In genomic region chr1:174171537-174171936, GRCm38 (mm10) we compare ENCODE assay signal across 13 mouse cellular contexts. TPM values are rescaled to one million over a fixed set of nuclear protein-coding genes. Genes with fewer than 3 reads are reported as not detected.
DNase-seq lines count a peak whose midpoint lies in the region; ATAC-seq and TF ChIP-seq lines count a peak whose summit lies in the region.
"Had no signal": no experiment of that assay in that cellular context is flagged by ENCODE, and none has a peak within 500 bp of the region (broad histone marks: within the 10 kb centered on the region; RNA-seq: fewer than 3 reads in every experiment).

No protein-coding gene starts in this region.

- peak overlapping the region; percentile 95 for H3K4me2 ChIP-seq in liver, embryonic 14.5 days (ENCODE audit: low read depth)

- peaks cover 24% of the 10 kb centered on the region for H3K4me1 ChIP-seq in G1E (ENCODE audit: insufficient read depth, low read depth, low read length)
- H3K4me1 ChIP-seq in heart, adult 2 months (ENCODE audit: control insufficient read depth, insufficient read depth, low read length), result no peaks in the 10 kb centered on the region
- peaks cover 21 to 24% of the 10 kb centered on the region in 2 experiments for H3K4me1 ChIP-seq in liver, embryonic 14.5 days (replicated peaks; ENCODE audit: control insufficient read depth in 2 of 2, insufficient read depth in 2 of 2, low read length in 1 of 2)

- intact Hi-C loops in heart, adult 2 months (cut with DNase I), result no loop called here

- TF ChIP-seq EP300 in heart, adult 2 months (IDR thresholded peaks at IDR 0.05; ENCODE audit: insufficient read depth, low read depth, low read length), result no peak
- peak; percentile 97 for TF ChIP-seq EP300 in liver, embryonic 14.5 days (IDR thresholded peaks at IDR 0.05; ENCODE audit: low read depth)

- H3K9me3 ChIP-seq in G1E (replicated peaks), result no peaks in the 10 kb centered on the region
- no peaks in the 10 kb centered on the region for H3K9me3 ChIP-seq in liver, embryonic 14.5 days (ENCODE audit: control insufficient read depth, low read length)

- 26% methylated on average over 2 of the region's 2 CpGs for WGBS in heart, adult 2 months
- WGBS in liver, embryonic 14.5 days (ENCODE audit: insufficient replicate concordance), result 7% methylated on average over 2 of the region's 2 CpGs

- H3K36me3 ChIP-seq in G1E (replicated peaks), result peaks cover 7% of the 10 kb centered on the region
- H3K36me3 ChIP-seq in heart, adult 2 months (ENCODE audit: control insufficient read depth, insufficient read depth, low read length), result no peaks in the 10 kb centered on the region; the same call in 1 of the 2 replicates
- H3K36me3 ChIP-seq in liver, embryonic 14.5 days (replicated peaks; ENCODE audit: control insufficient read depth, insufficient read depth, low read depth), result peaks cover 19% of the 10 kb centered on the region

- no peak overlapping the region; the same call in 1 of the 2 replicates for H3K4me3 ChIP-seq in G1E (ENCODE audit: low read depth, low read length)
- no peak overlapping the region for H3K4me3 ChIP-seq in heart, adult 2 months
- H3K4me3 ChIP-seq in liver, embryonic 14.5 days (ENCODE audit: insufficient read depth in 1 of 2, low read depth in 2 of 2, low read length in 2 of 2), result peak overlapping the region; percentile 38 to 48; a peak in 3 of 4 replicates

- ATAC-seq in G1E (ENCODE audit: extremely low read depth, insufficient number of reproducible peaks, low FRiP score, poor library complexity, severe bottlenecking), result peak; percentile 88
- ATAC-seq in liver, embryonic 14.5 days (ENCODE audit: insufficient read depth), result peak; percentile 99

- H3K27ac ChIP-seq in heart, adult 2 months, result no peak overlapping the region
- H3K27ac ChIP-seq in liver, embryonic 14.5 days, result peak overlapping the region; percentile 98
- H3K27ac ChIP-seq: macrophage had no signal

- no peak for TF ChIP-seq CTCF in G1E (IDR thresholded peaks at IDR 0.05; ENCODE audit: low read depth, low read length)
- TF ChIP-seq CTCF in heart, adult 2 months (IDR thresholded peaks at IDR 0.05), result no peak
- TF ChIP-seq CTCF in liver, embryonic 14.5 days (IDR thresholded peaks at IDR 0.05; ENCODE audit: low read depth), result no peak

- no peak overlapping the region for H3K9ac ChIP-seq in heart, adult 2 months (ENCODE audit: low read depth, low read length)
- peak overlapping the region; percentile 81 for H3K9ac ChIP-seq in liver, embryonic 14.5 days (replicated peaks)

- no peak for TF ChIP-seq POLR2A in heart, adult 2 months (IDR thresholded peaks at IDR 0.05; ENCODE audit: insufficient read depth, low read depth, low read length)

- H3K27me3 ChIP-seq in G1E (ENCODE audit: insufficient read depth, low read length), result no peaks in the 10 kb centered on the region
- no peaks in the 10 kb centered on the region for H3K27me3 ChIP-seq in heart, adult 2 months (ENCODE audit: control insufficient read depth, insufficient read depth, low read length)
- H3K27me3 ChIP-seq in liver, embryonic 14.5 days (ENCODE audit: control insufficient read depth, insufficient read depth, low read length), result no peaks in the 10 kb centered on the region

- H3K79me2 ChIP-seq in heart, adult 2 months (replicated peaks; ENCODE audit: control insufficient read depth, insufficient read depth, low read length), result no peaks in the 10 kb centered on the region

- peak; percentile 3 for DNase-seq in gastrocnemius, adult 18-20 months (ENCODE audit: low spot score)
- DNase-seq in gastrocnemius, postnatal 10 days, result no peak
- DNase-seq in G1E (ENCODE audit: low spot score), result peak; percentile 30
- peak; percentile 36 to 45 for DNase-seq in heart, adult 2 months
- DNase-seq in liver, embryonic 14.5 days (ENCODE audit: low read depth in 3 of 3, low spot score in 3 of 3), result peak; percentile 92 to 93 (median 93)
- DNase-seq in cerebellum, adult 8-10 months, result no peak
- DNase-seq in frontal cortex, adult 2 months (ENCODE audit: extremely low spot score in 1 of 2, low spot score in 1 of 2), result no peak
- DNase-seq in right cerebral cortex, postnatal 4 days, result no peak

RNA-seq across cellular contexts. Expression of gene Spta1, which starts 1.0 kb away (rescaled TPM):
- total RNA-seq in gastrocnemius, adult 18-20 months (2021), result under 1 TPM; 0.07 TPM
- 1 to 10 TPM in 1 of 2 experiments, under 1 TPM in 1; 0.26 to 1.5 TPM for total RNA-seq in gastrocnemius, postnatal 10 days (2021)
- total RNA-seq in G1E (2014; fragmentation: Nextera tagmentation) (66.5 and 113 TPM in 2 replicates), G1E (2017) (66.3 and 77.0 TPM in 2 replicates)
- polyA plus RNA-seq in G1E (2012), result 2.6 and 3.1 TPM in 2 replicates
- total RNA-seq in heart, adult 2 months (2021), result 10 to 100 TPM in 1 of 2 experiments, 1 to 10 TPM in 1; 7.6 to 12.1 TPM
- 2.2 and 2.3 TPM in 2 replicates for polyA plus RNA-seq in heart, adult 2 months (2012; rRNA removed)
- 23.1 and 38.7 TPM in 2 replicates for polyA plus RNA-seq in liver, embryonic 14.5 days (2012; rRNA removed)
- polyA plus RNA-seq in liver, embryonic 14.5 days (2014; fragmentation: Nextera tagmentation; extraction: Ambion mirVana), result 45.0 and 49.1 TPM in 2 replicates
- polyA plus RNA-seq in frontal cortex, adult 2 months (2012; rRNA removed), result 0.02 TPM in 2 replicates
- polyA plus RNA-seq: C2C12 had no signal

RNA-seq across cellular contexts. Expression of gene Olfr420, which starts 16.1 kb away (rescaled TPM):
- total RNA-seq in gastrocnemius, adult 18-20 months (2021), result not detected
- not detected for total RNA-seq in gastrocnemius, postnatal 10 days (2021)
- total RNA-seq in G1E (2014; fragmentation: Nextera tagmentation) (not detected in 2 replicates), G1E (2017) (0.06 and 0.11 TPM in 2 replicates)
- polyA plus RNA-seq in G1E (2012), result not detected in 2 replicates
- not detected for total RNA-seq in heart, adult 2 months (2021)
- polyA plus RNA-seq in heart, adult 2 months (2012; rRNA removed), result not detected in 2 replicates
- not detected in 2 replicates for polyA plus RNA-seq in liver, embryonic 14.5 days (2012; rRNA removed)
- 0.30 and 1.1 TPM in 2 replicates for polyA plus RNA-seq in liver, embryonic 14.5 days (2014; fragmentation: Nextera tagmentation; extraction: Ambion mirVana)
- polyA plus RNA-seq in frontal cortex, adult 2 months (2012; rRNA removed), result not detected in 2 replicates
- total RNA-seq: adrenal gland, adult 18-20 months; left cerebral cortex, postnatal 10 days had no signal
- polyA plus RNA-seq: C2C12; intestine, embryonic 14.5 days; macrophage had no signal

RNA-seq across cellular contexts. Expression of gene Olfr424, which starts 40.2 kb away (rescaled TPM):
- total RNA-seq in gastrocnemius, adult 18-20 months (2021), result not detected
- total RNA-seq in gastrocnemius, postnatal 10 days (2021), result not detected
- not detected in 2 replicates for total RNA-seq in G1E (2014; fragmentation: Nextera tagmentation)
- total RNA-seq in G1E (2017), result 0.12 TPM in 1 of 2 replicates, not detected in the other
- polyA plus RNA-seq in G1E (2012), result not detected in 2 replicates
- total RNA-seq in heart, adult 2 months (2021), result not detected
- not detected in 2 replicates for polyA plus RNA-seq in heart, adult 2 months (2012; rRNA removed)
- polyA plus RNA-seq in liver, embryonic 14.5 days (2012; rRNA removed), result not detected in 2 replicates
- polyA plus RNA-seq in liver, embryonic 14.5 days (2014; fragmentation: Nextera tagmentation; extraction: Ambion mirVana), result not detected in 2 replicates
- polyA plus RNA-seq in frontal cortex, adult 2 months (2012; rRNA removed), result not detected in 2 replicates
- total RNA-seq: adrenal gland, adult 18-20 months; left cerebral cortex, postnatal 10 days had no signal
- polyA plus RNA-seq: C2C12; intestine, embryonic 14.5 days; macrophage had no signal

RNA-seq across cellular contexts. Expression of gene Olfr231, which starts 50.6 kb away (rescaled TPM):
- total RNA-seq in gastrocnemius, adult 18-20 months (2021), result not detected
- not detected for total RNA-seq in gastrocnemius, postnatal 10 days (2021)
- total RNA-seq in G1E (2014; fragmentation: Nextera tagmentation), result not detected in 2 replicates
- total RNA-seq in G1E (2017), result 0.23 TPM in 1 of 2 replicates, not detected in the other
- not detected in 2 replicates for polyA plus RNA-seq in G1E (2012)
- not detected for total RNA-seq in heart, adult 2 months (2021)
- polyA plus RNA-seq in heart, adult 2 months (2012; rRNA removed), result not detected in 2 replicates
- not detected in 2 replicates for polyA plus RNA-seq in liver, embryonic 14.5 days (2012; rRNA removed)
- not detected in 2 replicates for polyA plus RNA-seq in liver, embryonic 14.5 days (2014; fragmentation: Nextera tagmentation; extraction: Ambion mirVana)
- polyA plus RNA-seq in frontal cortex, adult 2 months (2012; rRNA removed), result not detected in 2 replicates
- total RNA-seq: adrenal gland, adult 18-20 months; left cerebral cortex, postnatal 10 days had no signal
- polyA plus RNA-seq: C2C12; intestine, embryonic 14.5 days; macrophage had no signal

Comparison
In these comparisons a context has a peak if more than half of its experiments do, and no peak if none do; other contexts are left out.
1. DNase-seq: peak in gastrocnemius, adult 18-20 months (single experiment), G1E (single experiment), heart, adult 2 months (2 of 2) and liver, embryonic 14.5 days (3 of 3); none in gastrocnemius, postnatal 10 days (single experiment), cerebellum, adult 8-10 months (single experiment), frontal cortex, adult 2 months (0 of 2) and right cerebral cortex, postnatal 4 days (single experiment).
2. H3K4me3 ChIP-seq: peak in liver, embryonic 14.5 days (2 of 2); none in G1E (single experiment) and heart, adult 2 months (single experiment).
3. RNA of gene Spta1, which starts 1.0 kb away (total RNA-seq): 66.3 to 113 TPM in G1E; 7.6 to 12.1 TPM in heart, adult 2 months, 0.26 to 1.5 TPM in gastrocnemius, postnatal 10 days and 0.07 TPM in gastrocnemius, adult 18-20 months; every median in the first group is over 4 times any median in the second.